Mouse (Mus musculus): ENCODE measurements around the gene Gm17359. TPM values are rescaled to one million over a fixed set of nuclear protein-coding genes. Genes with fewer than 3 reads are reported as not detected.

Gene Gm17359
- polyA plus RNA-seq, 1 experiment from 2014 or later = not detected

DNA sequence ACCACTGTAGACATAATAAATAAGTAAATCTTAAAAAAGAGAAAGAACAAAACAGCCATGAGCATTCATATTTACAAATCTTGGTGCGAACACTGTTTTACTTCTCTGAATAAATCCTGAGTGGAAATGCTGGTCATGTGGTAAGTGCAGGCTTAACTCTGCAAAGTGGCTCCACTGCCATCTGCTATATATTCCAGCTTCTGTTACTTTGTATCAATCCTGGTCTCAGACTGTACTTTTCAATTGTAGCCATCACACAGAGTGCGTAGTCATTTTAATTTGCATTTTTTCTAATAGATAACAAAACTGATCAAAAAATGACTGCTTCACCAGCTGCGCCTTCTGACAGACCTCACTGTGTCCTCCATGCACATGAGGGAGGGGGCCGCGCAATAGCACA is 133.0 kb downstream of the Gm17359 start:
- no peak overlapping the region for H3K4me2 ChIP-seq (ENCODE audit: low read depth, low read length)
- WGBS = 97% methylated on average over 5 of the region's 5 CpGs
- H3K9me3 ChIP-seq (replicated peaks; ENCODE audit: control insufficient read depth, low read length) = no peaks in the 10 kb centered on the region
- no peaks in the 10 kb centered on the region for H3K27me3 ChIP-seq (ENCODE audit: control insufficient read depth, insufficient read depth, low read length)
- H3K27ac ChIP-seq (replicated peaks; ENCODE audit: low read depth, low read length) = no peak overlapping the region
- no peaks in the 10 kb centered on the region for H3K36me3 ChIP-seq (replicated peaks; ENCODE audit: control insufficient read depth, insufficient read depth, low read depth, low read length)
- ATAC-seq (replicated peaks; ENCODE audit: insufficient number of reproducible peaks, low FRiP score, low TSS enrichment, low read depth) (no peak), DNase-seq (ENCODE audit: low spot score) (no peak)
- H3K4me3 ChIP-seq (ENCODE audit: low read depth, low read length) = no peak overlapping the region
- no peaks in the 10 kb centered on the region for H3K4me1 ChIP-seq (ENCODE audit: control insufficient read depth, insufficient read depth, low read length)
- H3K9ac ChIP-seq (replicated peaks; ENCODE audit: low read length) = no peak overlapping the region

- ATAC-seq (replicated peaks; ENCODE audit: insufficient number of reproducible peaks, low FRiP score, low TSS enrichment, low read depth) (no peak), DNase-seq (ENCODE audit: low spot score) (no peak)
- H3K9me3 ChIP-seq (replicated peaks; ENCODE audit: control insufficient read depth, low read length) = no peaks in the 10 kb centered on the region
- H3K4me2 ChIP-seq (ENCODE audit: low read depth, low read length) = no peak overlapping the region
- H3K27ac ChIP-seq (replicated peaks; ENCODE audit: low read depth, low read length) = no peak overlapping the region
- WGBS = 94% methylated on average over 5 of the region's 5 CpGs
- H3K4me3 ChIP-seq (ENCODE audit: low read depth, low read length) = no peak overlapping the region
- H3K9ac ChIP-seq (replicated peaks; ENCODE audit: low read length) = no peak overlapping the region
- H3K36me3 ChIP-seq (replicated peaks; ENCODE audit: control insufficient read depth, insufficient read depth, low read depth, low read length) = no peaks in the 10 kb centered on the region
- no peaks in the 10 kb centered on the region for H3K4me1 ChIP-seq (ENCODE audit: control insufficient read depth, insufficient read depth, low read length)
- no peaks in the 10 kb centered on the region for H3K27me3 ChIP-seq (ENCODE audit: control insufficient read depth, insufficient read depth, low read length)
These were observed 135.9 kb downstream of the Gm17359 start for GRCm38 (mm10) chr3:79472362-79472761.

DNA sequence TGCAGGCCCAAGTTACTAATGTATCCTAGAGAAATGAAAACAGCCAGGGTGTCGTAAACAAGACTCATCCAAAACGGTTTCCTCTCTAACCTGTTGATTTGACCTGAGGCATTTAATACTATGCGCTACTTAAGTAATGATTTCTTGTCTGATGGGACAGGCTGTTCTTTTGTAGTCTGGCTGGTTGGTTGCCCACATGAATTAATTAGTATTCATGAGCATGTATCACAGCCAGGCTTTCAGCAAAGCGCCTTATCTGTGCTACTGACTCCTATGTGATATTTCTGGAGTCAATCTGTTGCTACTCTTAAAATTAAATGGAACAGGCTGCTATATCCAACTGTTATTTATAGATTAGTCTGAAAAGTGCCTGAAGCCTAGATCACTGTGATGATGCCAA is 138.4 kb downstream of the Gm17359 start:
- 82% methylated on average over 4 of the region's 4 CpGs for WGBS
- Histone ChIP-seq H3K27me3 (ENCODE audit: control insufficient read depth, insufficient read depth, low read length) (no peaks in the 10 kb centered on the region), H3K4me1 (ENCODE audit: control insufficient read depth, insufficient read depth, low read length) (no peaks in the 10 kb centered on the region), H3K36me3 (replicated peaks; ENCODE audit: control insufficient read depth, insufficient read depth, low read depth, low read length) (no peaks in the 10 kb centered on the region), H3K9ac (replicated peaks; ENCODE audit: low read length) (no peak overlapping the region), H3K27ac (replicated peaks; ENCODE audit: low read depth, low read length) (no peak overlapping the region), H3K4me3 (ENCODE audit: low read depth, low read length) (no peak overlapping the region), H3K4me2 (ENCODE audit: low read depth, low read length) (no peak overlapping the region), H3K9me3 (replicated peaks; ENCODE audit: control insufficient read depth, low read length) (no peaks in the 10 kb centered on the region)
- DNase-seq (ENCODE audit: low spot score) (no peak), ATAC-seq (replicated peaks; ENCODE audit: insufficient number of reproducible peaks, low FRiP score, low TSS enrichment, low read depth) (no peak)

DNA sequence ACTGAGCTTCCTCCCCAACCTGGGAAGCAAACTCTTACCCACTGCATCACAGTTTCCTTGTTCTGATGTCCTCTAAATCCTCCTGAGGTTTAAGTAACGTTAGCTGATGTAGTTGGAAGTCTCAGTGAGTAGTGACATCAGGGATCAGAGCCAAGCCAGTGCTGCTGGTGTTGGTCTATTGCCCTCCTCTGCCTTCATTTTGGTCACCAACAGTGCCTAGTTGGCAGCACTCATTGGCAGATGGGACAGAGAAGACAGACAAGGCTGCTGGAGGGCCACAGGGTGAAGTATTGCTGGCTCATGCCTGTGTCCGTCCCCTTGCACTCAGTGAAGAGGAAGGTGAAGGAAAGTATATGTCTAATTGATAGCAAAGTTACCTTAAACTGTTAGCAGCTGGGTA is 139.5 kb downstream of the Gm17359 start:
- H3K27me3 ChIP-seq (ENCODE audit: control insufficient read depth, insufficient read depth, low read length) = no peaks in the 10 kb centered on the region
- no peak overlapping the region for H3K4me3 ChIP-seq (ENCODE audit: low read depth, low read length)
- WGBS = 90% methylated on average over 2 of the region's 2 CpGs
- ATAC-seq (replicated peaks; ENCODE audit: insufficient number of reproducible peaks, low FRiP score, low TSS enrichment, low read depth) (no peak), DNase-seq (ENCODE audit: low spot score) (no peak)
- no peaks in the 10 kb centered on the region for H3K9me3 ChIP-seq (replicated peaks; ENCODE audit: control insufficient read depth, low read length)
- no peak overlapping the region for H3K4me2 ChIP-seq (ENCODE audit: low read depth, low read length)
- H3K9ac ChIP-seq (replicated peaks; ENCODE audit: low read length) = no peak overlapping the region
- no peaks in the 10 kb centered on the region for H3K4me1 ChIP-seq (ENCODE audit: control insufficient read depth, insufficient read depth, low read length)
- peaks cover 2% of the 10 kb centered on the region; the same call in 1 of the 2 replicates for H3K36me3 ChIP-seq (replicated peaks; ENCODE audit: control insufficient read depth, insufficient read depth, low read depth, low read length)
- no peak overlapping the region for H3K27ac ChIP-seq (replicated peaks; ENCODE audit: low read depth, low read length)

DNA sequence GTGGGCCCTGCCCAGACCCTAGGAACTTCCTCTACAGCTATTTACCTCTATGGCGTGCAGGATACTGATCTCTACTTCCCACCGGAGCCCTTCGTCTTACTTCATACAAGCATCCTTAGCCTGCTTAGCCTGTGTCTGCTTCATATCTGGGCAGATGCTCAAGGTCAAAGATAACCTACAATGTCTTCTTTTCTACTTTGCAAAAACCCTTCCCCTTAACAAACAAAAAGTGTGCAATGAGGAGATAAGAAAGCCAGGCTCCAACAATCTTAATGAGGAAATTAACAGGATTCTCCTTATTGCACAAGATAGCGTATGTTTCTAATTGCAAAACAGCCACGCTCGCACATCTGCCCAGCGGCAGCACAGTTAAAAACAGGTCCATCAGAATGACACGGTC is 141.9 kb downstream of the Gm17359 start:
- Histone ChIP-seq H3K4me2 (ENCODE audit: low read depth, low read length) (no peak overlapping the region), H3K36me3 (replicated peaks; ENCODE audit: control insufficient read depth, insufficient read depth, low read depth, low read length) (peaks cover 5% of the 10 kb centered on the region; the same call in 1 of the 2 replicates), H3K9ac (replicated peaks; ENCODE audit: low read length) (no peak overlapping the region), H3K4me1 (ENCODE audit: control insufficient read depth, insufficient read depth, low read length) (no peaks in the 10 kb centered on the region), H3K27ac (replicated peaks; ENCODE audit: low read depth, low read length) (no peak overlapping the region), H3K27me3 (ENCODE audit: control insufficient read depth, insufficient read depth, low read length) (no peaks in the 10 kb centered on the region), H3K4me3 (ENCODE audit: low read depth, low read length) (no peak overlapping the region), H3K9me3 (replicated peaks; ENCODE audit: control insufficient read depth, low read length) (peaks cover 2% of the 10 kb centered on the region)
- WGBS = 86% methylated on average over 8 of the region's 8 CpGs
- no peak for ATAC-seq (replicated peaks; ENCODE audit: insufficient number of reproducible peaks, low FRiP score, low TSS enrichment, low read depth)
- no peak for DNase-seq (ENCODE audit: low spot score)

- ATAC-seq (replicated peaks; ENCODE audit: insufficient number of reproducible peaks, low FRiP score, low TSS enrichment, low read depth) (no peak), DNase-seq (ENCODE audit: low spot score) (no peak)
- WGBS = 78% methylated on average over 4 of the region's 4 CpGs
- Histone ChIP-seq H3K4me1 (ENCODE audit: control insufficient read depth, insufficient read depth, low read length) (no peaks in the 10 kb centered on the region), H3K27me3 (ENCODE audit: control insufficient read depth, insufficient read depth, low read length) (no peaks in the 10 kb centered on the region), H3K9ac (replicated peaks; ENCODE audit: low read length) (no peak overlapping the region), H3K27ac (replicated peaks; ENCODE audit: low read depth, low read length) (no peak overlapping the region), H3K4me2 (ENCODE audit: low read depth, low read length) (no peak overlapping the region), H3K36me3 (replicated peaks; ENCODE audit: control insufficient read depth, insufficient read depth, low read depth, low read length) (peaks cover 6% of the 10 kb centered on the region; the same call in 1 of the 2 replicates), H3K9me3 (replicated peaks; ENCODE audit: control insufficient read depth, low read length) (peaks cover 3% of the 10 kb centered on the region), H3K4me3 (ENCODE audit: low read depth, low read length) (no peak overlapping the region)
These were observed 142.4 kb downstream of the Gm17359 start for GRCm38 (mm10) chr3:79478880-79479279.

DNA sequence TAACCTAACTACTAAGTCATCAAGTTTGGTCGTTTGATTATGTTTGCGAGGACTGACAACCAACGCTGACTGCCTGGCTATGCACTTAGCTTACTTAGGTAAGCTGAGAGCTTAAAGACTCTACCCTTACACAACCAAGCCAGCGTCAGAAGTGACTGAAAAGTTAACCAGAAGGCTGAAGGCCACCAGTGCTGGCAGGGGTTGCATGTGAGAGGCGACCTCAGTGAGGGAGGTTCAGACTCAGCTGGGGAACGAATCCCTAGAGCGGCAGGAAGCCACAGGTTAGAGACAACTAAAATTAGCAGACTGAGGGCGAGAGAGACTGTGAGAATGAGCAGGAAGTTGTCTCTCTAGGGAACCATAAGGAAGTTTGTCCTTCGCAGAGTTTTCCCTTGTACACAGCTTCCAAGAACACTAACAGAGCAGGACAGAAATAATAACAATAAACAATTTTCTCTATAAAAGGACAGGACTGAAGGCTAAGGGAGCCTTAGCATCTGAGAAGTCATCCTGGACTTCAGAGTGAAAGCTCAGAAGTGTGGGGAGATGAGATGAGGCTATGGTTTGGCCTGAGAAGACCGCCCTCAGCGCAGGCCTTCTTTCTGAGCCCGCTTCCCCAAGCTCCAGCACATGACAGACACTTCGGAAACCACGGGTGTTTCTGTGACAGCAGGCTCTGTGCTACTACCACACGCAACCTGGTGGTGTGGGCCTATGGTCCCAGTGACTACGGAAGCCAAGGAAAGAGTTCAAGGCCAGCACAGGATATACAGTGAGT is 148.0 kb downstream of the Gm17359 start:
- 86% methylated on average over 16 of the region's 16 CpGs for WGBS
- Histone ChIP-seq H3K36me3 (replicated peaks; ENCODE audit: control insufficient read depth, insufficient read depth, low read depth, low read length) (peaks cover 6% of the 10 kb centered on the region), H3K9me3 (replicated peaks; ENCODE audit: control insufficient read depth, low read length) (peaks cover 3% of the 10 kb centered on the region), H3K4me3 (ENCODE audit: low read depth, low read length) (no peak overlapping the region), H3K27ac (replicated peaks; ENCODE audit: low read depth, low read length) (no peak overlapping the region), H3K27me3 (ENCODE audit: control insufficient read depth, insufficient read depth, low read length) (no peaks in the 10 kb centered on the region), H3K9ac (replicated peaks; ENCODE audit: low read length) (no peak overlapping the region), H3K4me2 (ENCODE audit: low read depth, low read length) (no peak overlapping the region), H3K4me1 (ENCODE audit: control insufficient read depth, insufficient read depth, low read length) (no peaks in the 10 kb centered on the region)
- DNase-seq (ENCODE audit: low spot score) (no peak), ATAC-seq (replicated peaks; ENCODE audit: insufficient number of reproducible peaks, low FRiP score, low TSS enrichment, low read depth) (no peak)

DNA sequence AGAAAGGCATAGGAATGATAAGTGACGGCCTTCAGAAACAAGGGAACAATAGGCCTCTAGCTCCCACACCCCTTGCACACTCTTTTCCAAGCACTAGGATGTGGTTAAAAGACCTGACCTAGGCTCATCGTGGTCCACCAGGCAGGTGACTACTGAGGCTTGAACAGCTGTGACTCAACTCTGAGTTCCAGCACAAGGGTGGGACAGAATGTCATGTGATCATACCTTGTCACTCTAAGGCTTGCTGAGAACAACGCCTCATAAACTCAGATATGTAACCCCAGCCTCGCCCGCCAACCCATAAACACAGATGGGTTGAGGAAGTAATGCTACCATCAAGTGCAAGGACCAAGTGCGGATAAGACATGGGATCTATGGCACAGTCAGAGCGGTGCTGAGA is 151.6 kb downstream of the Gm17359 start:
- H3K36me3 ChIP-seq (replicated peaks; ENCODE audit: control insufficient read depth, insufficient read depth, low read depth, low read length) = peaks cover 3% of the 10 kb centered on the region
- no peaks in the 10 kb centered on the region for H3K27me3 ChIP-seq (ENCODE audit: control insufficient read depth, insufficient read depth, low read length)
- 93% methylated on average over 7 of the region's 7 CpGs for WGBS
- H3K9me3 ChIP-seq (replicated peaks; ENCODE audit: control insufficient read depth, low read length) = peaks cover 3% of the 10 kb centered on the region
- no peak for ATAC-seq (replicated peaks; ENCODE audit: insufficient number of reproducible peaks, low FRiP score, low TSS enrichment, low read depth)
- no peak for DNase-seq (ENCODE audit: low spot score)
- H3K27ac ChIP-seq (replicated peaks; ENCODE audit: low read depth, low read length) = no peak overlapping the region
- H3K4me1 ChIP-seq (ENCODE audit: control insufficient read depth, insufficient read depth, low read length) = no peaks in the 10 kb centered on the region
- no peak overlapping the region for H3K9ac ChIP-seq (replicated peaks; ENCODE audit: low read length)
- H3K4me3 ChIP-seq (ENCODE audit: low read depth, low read length) = no peak overlapping the region
- no peak overlapping the region for H3K4me2 ChIP-seq (ENCODE audit: low read depth, low read length)

Data from embryonic facial prominence, embryonic 11.5 days (tissue).